Mouse (Mus musculus): ENCODE measurements around the gene Myod1.

DNA sequence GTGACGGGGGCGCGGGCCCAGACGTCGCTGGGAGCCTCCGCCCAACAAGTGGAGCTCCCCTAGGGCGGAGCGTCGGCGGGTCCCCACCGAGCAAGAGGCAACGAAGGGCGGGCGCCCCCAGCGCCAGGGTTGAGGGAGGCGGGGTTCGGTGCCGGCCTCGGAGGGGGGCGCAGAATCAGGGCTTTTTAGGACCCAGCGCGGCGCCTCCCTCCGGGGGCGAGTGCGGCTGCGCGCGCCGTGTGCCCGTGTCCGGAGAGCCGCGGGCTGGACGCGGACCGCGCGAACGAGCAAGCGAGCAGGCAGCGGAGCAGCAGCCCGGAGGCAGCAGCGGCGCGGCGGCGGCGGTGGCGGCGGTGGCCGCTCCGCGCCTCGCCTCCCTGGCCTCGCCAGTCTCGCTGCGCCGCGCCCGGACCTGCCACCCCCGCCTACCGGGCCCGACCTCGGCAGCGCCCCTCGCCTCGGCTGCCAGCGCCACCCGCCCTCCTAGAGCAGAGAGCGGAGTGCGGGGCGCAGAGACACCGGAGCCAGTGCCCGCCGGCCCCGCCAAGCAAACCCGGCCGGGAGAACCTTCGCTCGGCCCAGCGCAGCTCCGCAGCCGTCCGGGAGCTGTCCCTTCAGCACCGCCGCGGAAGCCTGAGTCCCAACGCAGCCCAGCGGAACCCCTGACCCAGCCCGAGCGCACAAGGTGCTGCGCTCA lies 20.1 kb downstream of the Myod1 start, which contains the start of gene Kcnc1:
- no peak for TF ChIP-seq CTCF (IDR thresholded peaks at IDR 0.05; ENCODE audit: extremely low read depth, insufficient read depth, low read length)
- peak; percentile 64; the same call in 1 of the 2 replicates for TF ChIP-seq POLR2A (IDR thresholded peaks at IDR 0.05; ENCODE audit: extremely low read depth, insufficient read depth, low read length)

Measured in cortical plate, adult 2 months (tissue).